Mouse (Mus musculus): ENCODE measurements around the gene Tnfrsf13c.

Gene Tnfrsf13c

DNA sequence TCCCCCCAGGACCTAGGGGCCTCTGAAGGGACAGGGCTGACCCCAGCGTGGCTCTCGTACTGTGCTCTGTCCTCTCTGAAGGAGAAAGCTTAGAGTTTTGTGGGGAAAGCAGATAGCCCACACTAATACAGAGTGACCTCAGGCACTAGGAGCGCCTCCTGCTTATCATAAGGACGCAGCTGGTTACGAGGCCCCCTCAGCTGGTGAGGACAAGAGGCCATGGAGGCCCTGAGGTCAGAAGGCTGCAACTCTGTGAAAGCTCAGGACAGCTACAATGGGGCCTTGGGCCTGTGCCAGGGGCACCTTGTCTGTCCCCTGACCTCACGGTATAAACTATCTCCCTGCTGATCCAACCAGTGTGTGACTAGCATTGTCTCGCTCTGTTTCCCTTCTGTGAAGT is 40.0 kb downstream of the Tnfrsf13c start:
- DNase-seq (ENCODE audit: low read depth, low spot score): no peak

DNA sequence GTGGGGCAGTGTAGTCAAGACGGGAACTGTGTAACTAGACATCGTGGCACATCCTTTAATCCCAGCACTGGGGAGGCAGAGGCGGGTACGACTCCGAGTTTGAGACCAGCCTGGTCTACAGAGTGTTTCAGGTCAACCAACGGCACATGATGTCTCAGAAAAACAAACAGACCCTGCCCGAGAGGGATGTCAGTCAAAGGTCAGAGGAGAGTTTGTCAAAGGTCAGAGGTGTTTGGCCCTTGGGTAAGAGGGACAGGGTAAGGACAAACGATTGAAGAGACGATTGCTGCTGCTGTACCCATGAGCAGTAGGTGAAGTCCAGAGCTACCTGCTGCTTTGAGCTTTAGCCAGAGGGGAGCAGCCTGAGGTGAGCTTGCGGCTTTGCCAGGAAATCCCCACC is 40.6 kb downstream of the Tnfrsf13c start:
- no peak for DNase-seq (ENCODE audit: low read depth, low spot score)

DNA sequence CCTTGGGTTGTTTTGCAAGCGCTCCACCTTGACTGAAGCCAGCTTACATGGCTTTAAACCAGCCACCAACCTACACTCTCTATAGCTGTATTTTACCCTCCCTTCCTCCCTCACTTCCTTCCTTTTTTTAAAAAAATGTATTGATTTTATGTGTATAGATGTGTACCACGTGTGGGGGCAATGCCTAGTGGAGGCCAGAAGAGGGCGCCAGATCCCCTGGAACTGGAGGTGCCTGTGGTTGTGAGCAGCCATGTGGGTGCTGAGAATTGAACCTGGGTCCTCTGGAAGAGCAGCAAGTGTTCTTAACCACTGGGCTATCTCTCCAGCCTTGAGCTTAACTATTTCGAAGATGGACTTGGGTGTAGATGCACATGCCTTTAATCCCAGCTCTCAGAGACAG is 41.9 kb downstream of the Tnfrsf13c start:
- DNase-seq (ENCODE audit: low read depth, low spot score): no peak

DNA sequence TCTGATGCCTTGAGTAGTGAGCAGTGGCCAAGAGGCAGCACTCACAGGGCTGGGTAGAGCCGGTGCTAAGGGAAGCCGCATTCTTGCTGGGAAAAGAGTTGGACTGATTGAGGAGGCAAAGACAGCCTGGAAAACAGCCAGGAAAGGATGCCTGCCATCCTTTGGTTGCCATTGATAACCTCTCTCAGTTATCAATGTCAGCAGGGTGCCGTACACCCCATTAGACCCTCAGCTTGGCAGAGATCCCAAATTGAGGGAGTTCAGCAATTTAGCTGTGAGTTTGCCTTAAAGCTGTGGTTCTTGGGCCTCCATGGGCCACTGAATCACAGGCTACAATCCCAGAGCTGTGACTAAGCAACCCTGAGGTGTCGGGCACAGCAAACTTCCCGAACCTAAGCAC is 43.0 kb downstream of the Tnfrsf13c start:
- DNase-seq (ENCODE audit: low read depth, low spot score): no peak

DNA sequence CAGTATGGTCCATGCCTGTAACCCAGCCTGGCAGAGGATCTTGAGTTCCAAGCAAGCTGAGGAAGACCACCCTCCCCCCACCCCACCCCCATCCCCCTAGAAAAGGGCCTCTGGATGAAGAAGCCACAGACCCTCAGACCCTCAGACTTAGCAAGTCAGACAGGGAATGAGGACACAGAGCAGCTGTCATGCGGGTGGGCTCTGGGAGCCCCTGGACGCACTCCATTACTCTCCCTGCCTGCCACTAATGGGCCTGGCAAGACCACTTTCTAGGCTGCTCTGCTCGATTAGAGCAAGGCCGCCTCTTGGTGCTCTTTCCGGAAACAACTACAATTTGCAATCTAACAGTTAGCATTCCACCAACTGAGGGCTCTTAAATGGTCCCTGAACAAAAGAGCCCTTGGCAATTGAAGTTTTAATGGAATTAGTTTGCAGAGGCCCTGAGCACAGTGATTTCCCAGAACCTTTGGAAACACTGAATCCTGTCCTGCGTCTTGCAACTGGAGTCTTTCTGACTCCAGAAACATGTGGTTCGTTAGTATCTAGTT is 46.4 kb downstream of the Tnfrsf13c start:
- DNase-seq (ENCODE audit: low read depth, low spot score): no peak

DNA sequence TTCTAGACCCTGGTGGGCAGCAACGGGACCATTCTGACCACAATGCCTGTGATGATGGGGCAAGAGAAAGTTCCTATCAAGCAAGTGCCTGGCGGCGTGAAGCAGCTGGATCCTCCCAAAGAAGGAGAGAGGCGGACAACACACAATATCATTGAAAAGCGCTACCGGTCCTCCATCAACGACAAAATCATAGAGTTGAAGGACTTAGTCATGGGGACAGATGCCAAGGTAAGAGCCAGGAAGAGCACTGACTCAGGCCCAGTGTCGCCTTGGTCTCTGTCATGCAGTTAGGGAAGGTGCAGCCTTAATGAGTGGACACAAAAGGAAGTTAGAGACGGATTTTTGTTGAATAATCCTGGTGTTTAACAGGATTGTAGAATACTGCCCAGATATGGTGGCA is 49.1 kb downstream of the Tnfrsf13c start:
- no peak for DNase-seq (ENCODE audit: low read depth, low spot score)

DNA sequence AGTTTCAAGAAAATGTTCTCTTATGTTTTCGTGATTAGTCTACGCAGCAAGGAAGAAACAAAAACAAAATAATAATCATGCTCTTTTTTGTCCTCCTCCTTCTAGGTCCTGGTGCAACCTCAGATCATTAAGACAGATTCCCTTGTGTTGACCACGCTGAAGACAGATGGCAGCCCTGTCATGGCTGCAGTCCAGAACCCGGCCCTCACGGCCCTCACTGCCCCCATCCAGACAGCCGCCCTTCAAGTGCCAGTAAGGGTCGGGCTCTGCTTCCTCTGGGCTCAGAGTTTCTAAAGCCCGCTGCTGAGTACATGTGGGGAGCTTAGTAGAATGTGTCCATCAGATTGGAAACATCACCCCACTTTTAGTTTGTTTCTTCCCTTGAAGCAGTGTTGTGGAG is 51.5 kb downstream of the Tnfrsf13c start:
- no peak for DNase-seq (ENCODE audit: low read depth, low spot score)

Measured in CD4-positive helper T cell, adult 2 months (primary cell).